Mouse (Mus musculus) liver, embryonic 11.5 days (tissue): ENCODE data around the gene Uqcc3. TPM values are rescaled to one million over a fixed set of nuclear protein-coding genes. Genes with fewer than 3 reads are reported as not detected.
A peak's percentile ranks its signal among the peaks of the same experiment; 100 is the strongest.

Experiments used
- ATAC-seq: fragments of 200-750 bp; cut with Nextera tagmentation; replicated peaks from 2 replicates; pipeline ENCODE4 v1.8.0; 2017; ENCODE audit warnings: moderate number of reproducible peaks, mild to moderate bottlenecking, moderate TSS enrichment, moderate library complexity; ENCODE audit not compliant: low FRiP score
- DNase-seq: peaks from one replicate; pipeline ENCODE4 v3.0.0-alpha.2; 2017; ENCODE audit warnings: low spot score
- H3K27ac ChIP-seq: fragments of 300-500 bp; sonication (generic); 2 replicates; pipeline ENCODE4 v1.5.1; 2014; ENCODE audit warnings: mild to moderate bottlenecking, low read depth, low read length, control low read depth
- H3K27me3 ChIP-seq: fragments of 300-500 bp; sonication (generic); replicated peaks from 2 replicates; pipeline ENCODE4 v1.6.1; 2014; ENCODE audit warnings: low read length, mixed read lengths; ENCODE audit not compliant: control insufficient read depth, insufficient read depth
- H3K36me3 ChIP-seq: fragments of 300-500 bp; sonication (generic); 2 replicates; pipeline ENCODE4 v1.6.1; 2014; ENCODE audit warnings: mild to moderate bottlenecking, low read length, moderate library complexity, mixed read lengths; ENCODE audit not compliant: control insufficient read depth, insufficient read depth
- H3K4me1 ChIP-seq: fragments of 300-500 bp; sonication (generic); replicated peaks from 2 replicates; pipeline ENCODE4 v1.6.1; 2014; ENCODE audit warnings: low read length, mixed read lengths; ENCODE audit not compliant: control insufficient read depth, insufficient read depth
- H3K4me2 ChIP-seq: fragments of 300-500 bp; sonication (generic); 2 replicates; pipeline ENCODE4 v1.6.1; 2014; ENCODE audit warnings: mild to moderate bottlenecking, control low read depth, moderate library complexity
- H3K4me3 ChIP-seq: fragments of 300-500 bp; sonication (generic); 2 replicates; pipeline ENCODE4 v1.5.1; 2014; ENCODE audit warnings: low read depth, low read length, control low read depth
- H3K9ac ChIP-seq: fragments of 300-500 bp; sonication (generic); 2 replicates; pipeline ENCODE4 v1.6.1; 2014; ENCODE audit warnings: low read depth, low read length, control low read depth
- H3K9me3 ChIP-seq: fragments of 300-500 bp; sonication (generic); 2 replicates; pipeline ENCODE4 v1.6.1; 2016; ENCODE audit warnings: low read length, inconsistent platforms, mixed read lengths; ENCODE audit not compliant: control insufficient read depth
- WGBS: fragments of 180-500 bp; shearing (Covaris S2); extraction: QIAGEN DNeasy Blood & Tissue Kit; methylation state at CpG from one replicate; pipeline ENCODE4 v1.1.7; 2014; 5-methylcytosine and 5-hydroxymethylcytosine counted together
- polyA plus RNA-seq: library from polyadenylated mRNA; unstranded; fragments of >200 nt; fragmentation: Nextera tagmentation; extraction: Ambion mirVana; gene quantifications from 2 replicates; pipeline ENCODE4 v1.2.1, GENCODE M21; 2014

Gene Uqcc3
- 57.1 and 66.9 TPM in 2 replicates for polyA plus RNA-seq

DNA sequence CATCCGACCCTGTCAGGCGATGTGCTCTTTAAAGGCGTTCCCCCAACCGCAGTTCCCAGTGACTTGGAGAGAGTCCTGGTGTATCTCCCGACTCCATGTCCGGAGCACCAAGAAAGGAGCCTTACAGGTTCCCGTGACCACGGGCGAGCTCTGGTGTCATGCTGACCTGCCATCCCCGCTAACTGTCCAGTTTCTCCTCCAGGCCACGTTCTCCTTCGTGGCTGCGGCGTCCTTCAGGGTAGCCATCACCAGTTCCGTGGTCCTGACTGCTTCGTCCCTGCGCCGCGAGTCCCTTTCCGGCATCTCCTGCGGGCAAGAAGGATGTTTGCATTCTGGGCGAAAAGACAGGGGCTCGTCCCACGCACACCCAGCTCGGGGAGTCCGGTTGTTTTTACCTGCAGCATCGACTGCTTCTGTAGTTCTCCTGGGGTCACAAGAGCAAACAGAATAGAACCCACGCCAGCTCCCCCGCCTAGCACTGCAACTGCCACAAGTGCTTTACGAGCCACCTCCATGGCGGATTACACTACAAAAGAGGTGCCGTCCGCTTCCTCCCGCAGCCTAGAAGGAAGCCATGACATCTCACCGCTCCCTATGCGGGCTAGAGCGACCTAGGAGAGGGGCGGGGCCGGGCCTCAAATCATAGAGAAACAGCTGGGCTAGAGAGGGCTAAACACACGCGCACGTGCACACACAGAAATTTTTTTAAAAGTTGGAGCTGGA is at the start of gene Uqcc3:
TSS of gene Uqcc3 (minus strand) at position 613 of the 723 bp plus-strand sequence.
- no peaks in the 10 kb centered on the region for H3K27me3 ChIP-seq
- DNase-seq (peak; percentile 84), ATAC-seq (peak; percentile 97)
- H3K36me3 ChIP-seq, result peaks cover 12% of the 10 kb centered on the region
- H3K4me1 ChIP-seq, result peaks cover 8% of the 10 kb centered on the region
- peak within 1 kb of the TSS; percentile 92 for H3K4me2 ChIP-seq
- H3K9ac ChIP-seq, result peak within 1 kb of the TSS; percentile 95
- H3K27ac ChIP-seq, result peak within 1 kb of the TSS; percentile 79
- no peaks in the 10 kb centered on the region for H3K9me3 ChIP-seq
- H3K4me3 ChIP-seq, result peak within 1 kb of the TSS; percentile 94
- under 1% methylated on average over 42 of the region's 42 CpGs for WGBS

DNA sequence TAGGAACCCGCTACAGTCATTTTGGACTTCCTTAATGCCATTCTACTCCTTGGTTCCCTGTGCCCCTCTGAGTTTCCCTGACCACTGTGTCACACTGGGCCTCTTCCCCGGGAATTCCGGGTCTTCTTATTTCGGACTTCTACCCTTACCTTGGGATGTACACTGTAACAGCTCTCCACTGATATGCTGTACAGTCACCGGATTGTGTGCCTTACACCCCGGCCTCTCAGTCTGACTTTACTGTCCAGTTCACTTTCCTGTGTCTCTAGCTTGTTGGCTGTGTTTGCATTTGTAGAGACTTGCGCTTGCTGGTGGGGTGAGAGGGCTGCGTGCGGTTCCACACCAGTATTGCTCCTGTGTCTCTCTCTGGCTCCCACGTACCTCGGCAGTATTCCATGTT is 49.4 kb upstream of the Uqcc3 start:
- 10% methylated on average over 11 of the region's 11 CpGs for WGBS
- peaks cover 34% of the 10 kb centered on the region for H3K4me1 ChIP-seq

DNA sequence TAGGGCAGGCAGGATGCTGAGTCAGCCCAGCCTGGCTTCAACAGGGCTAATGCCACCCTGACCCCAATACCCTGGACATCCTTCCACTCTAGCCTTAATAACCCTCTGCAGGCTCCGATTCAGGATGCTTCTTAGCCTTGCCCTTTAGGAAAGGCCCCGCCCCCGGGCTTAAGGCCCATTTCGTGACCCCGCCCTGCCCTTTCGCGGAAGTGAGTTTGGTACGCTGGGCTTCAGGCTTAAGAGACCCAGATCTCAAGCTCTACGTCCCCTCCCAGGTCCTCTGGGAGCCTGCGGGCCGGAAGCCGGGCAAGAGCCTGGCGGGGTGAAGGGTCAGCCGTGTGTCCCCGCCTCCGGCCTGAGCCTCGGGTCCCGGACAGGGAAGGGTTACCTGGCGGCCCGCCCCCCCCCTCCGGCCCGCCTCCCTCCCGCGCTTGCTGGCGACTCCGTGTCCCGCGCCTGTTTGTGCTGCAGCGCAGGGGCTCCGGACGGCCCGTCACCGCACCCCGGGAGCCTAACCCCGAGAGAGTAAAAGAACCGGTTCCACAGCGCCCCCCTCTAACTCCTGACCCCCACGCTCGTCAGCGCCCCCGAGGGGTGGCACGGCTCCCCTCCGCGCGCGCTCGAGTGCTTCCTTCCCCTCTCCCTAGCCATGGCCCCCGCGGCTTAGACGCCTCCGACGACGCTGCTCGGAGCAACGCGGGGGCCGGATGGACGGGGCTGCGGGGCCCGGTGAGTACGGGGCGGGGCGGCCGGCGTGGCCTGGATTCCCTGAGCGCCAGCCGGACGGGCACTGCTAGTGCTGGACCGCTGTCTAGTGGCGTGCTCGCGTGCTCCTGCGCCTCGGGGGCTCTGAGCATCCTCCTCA is 48.7 kb upstream of the Uqcc3 start, which contains the start of the genes Rom1 and Eml3:
TSS of gene Rom1 (minus strand) at position 133 of the 865 bp plus-strand sequence.
TSS of gene Eml3 (plus strand) at position 329 of the 865 bp plus-strand sequence.
- Histone ChIP-seq H3K9ac (peak within 1 kb of the TSS; percentile 88), H3K36me3 (peaks cover 21% of the 10 kb centered on the region; the same call in 1 of the 2 replicates), H3K9me3 (no peaks in the 10 kb centered on the region), H3K4me3 (peak within 1 kb of the TSS; percentile 87), H3K4me1 (peaks cover 34% of the 10 kb centered on the region), H3K27ac (peak within 1 kb of the TSS; percentile 92), H3K4me2 (peak within 1 kb of the TSS; percentile 90), H3K27me3 (no peaks in the 10 kb centered on the region)
- peak; percentile 75 for ATAC-seq
- WGBS, result under 1% methylated on average over 68 of the region's 74 CpGs
- DNase-seq, result peak; percentile 86

More for the DNA sequence above, 49.4 kb upstream of the Uqcc3 start:
- Histone ChIP-seq H3K9ac (peak overlapping the region; percentile 88), H3K27ac (peak overlapping the region; percentile 92), H3K4me3 (peak overlapping the region; percentile 87), H3K9me3 (no peaks in the 10 kb centered on the region), H3K36me3 (peaks cover 27% of the 10 kb centered on the region), H3K4me2 (peak overlapping the region; percentile 90), H3K27me3 (no peaks in the 10 kb centered on the region)
- ATAC-seq, result no peak
- no peak for DNase-seq

DNA sequence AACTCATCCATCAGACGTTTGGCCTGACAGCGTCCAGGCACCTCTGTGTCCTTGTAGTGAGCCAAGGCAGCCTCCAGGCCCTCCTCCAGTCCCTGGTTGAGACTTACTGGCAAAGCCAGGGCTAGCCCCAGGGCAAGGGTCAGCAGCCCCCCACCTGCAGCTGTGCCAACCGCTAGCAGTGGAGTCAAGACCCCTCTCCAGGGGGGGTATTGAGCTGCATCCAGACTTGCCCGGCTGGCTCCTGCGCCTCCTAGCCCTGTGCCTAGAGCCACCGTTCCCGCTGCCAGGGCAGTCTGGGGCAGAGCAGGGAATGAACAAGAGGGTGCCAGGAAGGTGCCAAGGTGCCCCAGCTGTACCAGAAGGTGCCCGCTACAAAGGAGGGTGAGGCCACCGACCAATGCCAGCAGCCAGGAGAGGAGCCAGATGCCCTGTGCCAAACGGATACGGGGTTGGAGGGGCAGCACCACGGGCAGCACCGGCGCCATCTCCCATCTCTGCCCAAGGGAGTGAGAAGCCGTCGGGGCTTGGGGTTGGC is 48.0 kb upstream of the Uqcc3 start:
- Histone ChIP-seq H3K9me3 (no peaks in the 10 kb centered on the region), H3K4me3 (peak overlapping the region; percentile 87), H3K4me1 (peaks cover 36% of the 10 kb centered on the region), H3K4me2 (peak overlapping the region; percentile 90), H3K9ac (peak overlapping the region; percentile 88; the same call in 1 of the 2 replicates), H3K36me3 (peaks cover 17% of the 10 kb centered on the region; the same call in 1 of the 2 replicates), H3K27ac (peak overlapping the region; percentile 92), H3K27me3 (no peaks in the 10 kb centered on the region)
- DNase-seq (no peak), ATAC-seq (no peak; the same call in 1 of the 2 replicates)
- WGBS, result 28% methylated on average over 16 of the region's 16 CpGs

DNA sequence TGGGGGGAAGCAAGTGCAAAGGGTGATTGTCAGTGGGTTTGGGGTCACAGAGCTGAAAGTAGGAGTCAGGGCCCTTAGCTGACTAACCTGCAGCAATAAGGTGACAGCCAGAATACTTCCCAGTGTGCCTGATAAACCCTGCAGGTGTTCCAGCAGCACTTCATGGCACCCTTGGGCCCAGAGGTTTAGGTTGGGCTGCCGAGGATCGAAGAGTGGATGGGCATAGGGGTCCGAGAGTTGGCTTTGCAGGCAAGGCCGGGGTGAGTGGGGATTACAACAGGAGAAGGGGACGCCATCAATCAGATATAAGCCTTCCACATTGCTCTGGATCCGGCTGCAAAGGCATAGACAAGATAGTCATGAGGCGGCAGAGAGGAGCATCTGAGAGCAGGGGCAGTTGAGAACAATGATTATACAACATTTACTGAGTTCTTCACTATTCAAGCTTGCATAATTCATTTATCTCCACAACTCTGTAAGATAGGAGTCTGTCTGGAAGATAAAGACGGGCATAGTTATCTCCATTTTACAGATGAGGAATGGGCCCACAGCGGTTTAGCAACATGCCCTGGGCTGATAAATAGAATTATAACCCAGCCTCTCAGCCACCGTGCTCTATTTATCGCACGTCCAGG is 47.3 kb upstream of the Uqcc3 start:
- H3K4me2 ChIP-seq, result peak overlapping the region; percentile 90
- no peak overlapping the region for H3K9ac ChIP-seq
- ATAC-seq (peak; percentile 65), DNase-seq (no peak)
- no peaks in the 10 kb centered on the region for H3K9me3 ChIP-seq
- peaks cover 12% of the 10 kb centered on the region; the same call in 1 of the 2 replicates for H3K36me3 ChIP-seq
- H3K27me3 ChIP-seq, result no peaks in the 10 kb centered on the region
- H3K4me1 ChIP-seq, result peaks cover 37% of the 10 kb centered on the region
- WGBS, result 54% methylated on average over 12 of the region's 12 CpGs
- H3K27ac ChIP-seq, result peak overlapping the region; percentile 92
- no peak overlapping the region for H3K4me3 ChIP-seq

DNA sequence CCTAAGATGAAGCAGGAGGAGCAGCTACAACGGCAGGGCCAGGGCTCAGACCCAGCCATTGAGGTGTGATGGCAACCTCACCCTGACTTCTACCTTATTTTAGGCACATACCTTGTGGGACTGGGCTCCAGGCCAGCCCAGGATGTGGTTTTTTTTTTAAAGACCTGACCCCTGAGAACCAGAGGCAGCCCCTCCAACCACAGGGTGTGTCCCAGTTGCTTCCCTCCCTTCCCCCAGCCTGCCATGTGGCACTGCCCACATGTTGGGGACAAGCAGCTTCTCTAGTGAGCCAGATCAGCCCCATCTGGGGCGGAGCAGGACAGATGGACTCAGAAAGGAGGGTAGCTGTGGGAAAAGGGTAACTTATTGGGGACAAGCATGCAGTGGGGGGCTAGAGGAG is 46.0 kb upstream of the Uqcc3 start:
- ATAC-seq (no peak), DNase-seq (no peak)
- H3K4me1 ChIP-seq, result peaks cover 39% of the 10 kb centered on the region
- H3K36me3 ChIP-seq, result peaks cover 12% of the 10 kb centered on the region; the same call in 1 of the 2 replicates
- H3K4me3 ChIP-seq, result no peak overlapping the region
- H3K27ac ChIP-seq, result 0 out of 2 replicates have a peak overlapping the region, but pooled peaks have one; percentile 8
- H3K4me2 ChIP-seq, result peak overlapping the region; percentile 19; the same call in 1 of the 2 replicates
- H3K27me3 ChIP-seq, result no peaks in the 10 kb centered on the region
- peak overlapping the region; percentile 26 for H3K9ac ChIP-seq
- WGBS, result 65% methylated on average over 2 of the region's 2 CpGs
- no peaks in the 10 kb centered on the region for H3K9me3 ChIP-seq

DNA sequence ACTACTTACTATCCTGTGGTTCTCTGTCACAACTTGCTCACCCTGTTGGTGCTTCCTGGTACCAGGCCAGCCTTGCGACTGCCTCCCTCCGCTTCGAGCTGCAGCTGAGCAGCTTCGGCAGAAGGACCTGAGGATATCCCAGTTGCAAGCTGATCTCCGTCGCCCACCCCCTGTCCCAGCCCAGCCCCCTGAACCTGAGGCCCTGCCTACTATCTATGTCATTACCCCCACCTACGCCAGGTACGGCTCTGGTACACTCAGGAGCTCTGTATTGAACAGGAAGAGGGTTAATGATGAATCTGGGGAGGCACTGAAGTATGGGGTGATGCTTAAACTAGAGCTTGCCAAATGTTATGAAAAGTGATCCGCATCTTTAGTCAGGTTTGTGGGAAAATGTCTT is 41.0 kb upstream of the Uqcc3 start:
- Histone ChIP-seq H3K9me3 (no peaks in the 10 kb centered on the region), H3K9ac (0 out of 2 replicates have a peak overlapping the region, but pooled peaks have one; percentile 34), H3K27ac (peak overlapping the region; percentile 90; the same call in 1 of the 2 replicates), H3K4me1 (peaks cover 18% of the 10 kb centered on the region), H3K4me2 (peak overlapping the region; percentile 81), H3K4me3 (peak overlapping the region; percentile 84), H3K36me3 (peaks cover 12% of the 10 kb centered on the region; the same call in 1 of the 2 replicates), H3K27me3 (no peaks in the 10 kb centered on the region)
- WGBS, result 74% methylated on average over 9 of the region's 9 CpGs
- ATAC-seq (no peak), DNase-seq (no peak)
